In genomic region chr4:137795611-137796557, GRCm38 (mm10) we compare ENCODE assay signal across 9 mouse cellular contexts. TPM values are rescaled to one million over a fixed set of nuclear protein-coding genes. Genes with fewer than 3 reads are reported as not detected.
A peak's percentile ranks its signal among the peaks of the same experiment; 100 is the strongest.
DNase-seq lines count a peak whose midpoint lies in the region; ATAC-seq and TF ChIP-seq lines count a peak whose summit lies in the region.
"Had no signal": no experiment of that assay in that cellular context is flagged by ENCODE, and none has a peak within 500 bp of the region (broad histone marks: within the 10 kb centered on the region; RNA-seq: fewer than 3 reads in every experiment).

Gene Alpl (minus strand): TSS chr4:137796384.

- H3K36me3 ChIP-seq in embryonic facial prominence, embryonic 13.5 days, result no peaks in the 10 kb centered on the region
- no peaks in the 10 kb centered on the region for H3K36me3 ChIP-seq in heart, embryonic 12.5 days
- no peaks in the 10 kb centered on the region for H3K36me3 ChIP-seq in kidney, embryonic 16.5 days (ENCODE audit: insufficient read depth, low read length)
- no peaks in the 10 kb centered on the region for H3K36me3 ChIP-seq in liver, postnatal 0 days (replicated peaks; ENCODE audit: insufficient read depth, low read length)

- TF ChIP-seq CTCF in liver, postnatal 0 days (IDR thresholded peaks at IDR 0.05; ENCODE audit: low read depth), result peak; percentile 73

- under 1% methylated on average over 71 of the region's 78 CpGs for WGBS in embryonic facial prominence, embryonic 13.5 days
- 2% methylated on average over 78 of the region's 78 CpGs for WGBS in heart, embryonic 12.5 days
- WGBS in kidney, embryonic 16.5 days, result 1% methylated on average over 62 of the region's 78 CpGs
- 6% methylated on average over 50 of the region's 78 CpGs for WGBS in liver, postnatal 0 days (ENCODE audit: insufficient replicate concordance)

- peaks cover 19% of the 10 kb centered on the region for H3K27me3 ChIP-seq in embryonic facial prominence, embryonic 13.5 days
- H3K27me3 ChIP-seq in heart, embryonic 12.5 days (replicated peaks), result peaks cover 72% of the 10 kb centered on the region
- H3K27me3 ChIP-seq in kidney, embryonic 16.5 days (ENCODE audit: insufficient read depth, low read length), result peaks cover 20% of the 10 kb centered on the region
- peaks cover 22% of the 10 kb centered on the region for H3K27me3 ChIP-seq in liver, postnatal 0 days (ENCODE audit: insufficient read depth, low read length)

- peak; percentile 39 for DNase-seq in CD4-positive helper T cell, adult 2 months (ENCODE audit: low read depth, low spot score)
- DNase-seq in adrenal gland, postnatal 14 days, result peak; percentile 89
- peak; percentile 84 for DNase-seq in liver, postnatal 0 days
- peak; percentile 81 for DNase-seq in ovary, postnatal 36 days (ENCODE audit: low spot score)
- peak; percentile 67 for DNase-seq in thymus, postnatal 25 days

- peak within 1 kb of the TSS; percentile 70 for H3K9ac ChIP-seq in embryonic facial prominence, embryonic 13.5 days
- peak within 1 kb of the TSS; percentile 50; the same call in 1 of the 2 replicates for H3K9ac ChIP-seq in heart, embryonic 12.5 days
- H3K9ac ChIP-seq in kidney, embryonic 16.5 days (replicated peaks; ENCODE audit: low read length), result peak within 1 kb of the TSS; percentile 55
- peak within 1 kb of the TSS; percentile 65 for H3K9ac ChIP-seq in liver, postnatal 0 days (replicated peaks)

- no peaks in the 10 kb centered on the region for H3K9me3 ChIP-seq in embryonic facial prominence, embryonic 13.5 days
- H3K9me3 ChIP-seq in heart, embryonic 12.5 days (replicated peaks), result no peaks in the 10 kb centered on the region
- H3K9me3 ChIP-seq in kidney, embryonic 16.5 days (ENCODE audit: low read length), result no peaks in the 10 kb centered on the region
- H3K9me3 ChIP-seq in liver, postnatal 0 days (ENCODE audit: low read length), result no peaks in the 10 kb centered on the region

- peak within 1 kb of the TSS; percentile 87 for H3K4me2 ChIP-seq in embryonic facial prominence, embryonic 13.5 days
- H3K4me2 ChIP-seq in heart, embryonic 12.5 days, result peak within 1 kb of the TSS; percentile 94
- H3K4me2 ChIP-seq in kidney, embryonic 16.5 days (replicated peaks; ENCODE audit: low read depth, low read length), result peak within 1 kb of the TSS; percentile 88
- H3K4me2 ChIP-seq in liver, postnatal 0 days (ENCODE audit: low read depth, low read length), result peak within 1 kb of the TSS; percentile 73

- ATAC-seq in embryonic facial prominence, embryonic 13.5 days (ENCODE audit: insufficient number of reproducible peaks, insufficient read depth, low FRiP score, low TSS enrichment, low read depth), result peak; percentile 38; the same call in 1 of the 2 replicates
- ATAC-seq in heart, embryonic 12.5 days (ENCODE audit: insufficient number of reproducible peaks, low FRiP score), result peak; percentile 70
- ATAC-seq in kidney, embryonic 16.5 days (ENCODE audit: low FRiP score, low TSS enrichment), result peak; percentile 78
- peak; percentile 74 for ATAC-seq in liver, postnatal 0 days

- peak within 1 kb of the TSS; percentile 54 for H3K4me3 ChIP-seq in embryonic facial prominence, embryonic 13.5 days
- H3K4me3 ChIP-seq in heart, embryonic 12.5 days, result peak within 1 kb of the TSS; percentile 53
- peak within 1 kb of the TSS; percentile 53 for H3K4me3 ChIP-seq in kidney, embryonic 16.5 days (ENCODE audit: low read length)
- peak within 1 kb of the TSS; percentile 48 for H3K4me3 ChIP-seq in liver, postnatal 0 days (ENCODE audit: low read depth, low read length)

- peak within 1 kb of the TSS; percentile 92 for H3K27ac ChIP-seq in embryonic facial prominence, embryonic 13.5 days
- no peak within 1 kb of the TSS for H3K27ac ChIP-seq in heart, embryonic 12.5 days (ENCODE audit: poor library complexity, severe bottlenecking)
- H3K27ac ChIP-seq in kidney, embryonic 16.5 days (ENCODE audit: low read length), result no peak within 1 kb of the TSS
- peak within 1 kb of the TSS; percentile 42; the same call in 1 of the 2 replicates for H3K27ac ChIP-seq in liver, postnatal 0 days (ENCODE audit: low read depth)

- TF ChIP-seq EP300 in liver, postnatal 0 days (IDR thresholded peaks at IDR 0.05; ENCODE audit: low read depth), result no peak

- H3K4me1 ChIP-seq in embryonic facial prominence, embryonic 13.5 days, result peaks cover 63% of the 10 kb centered on the region
- H3K4me1 ChIP-seq in heart, embryonic 12.5 days (replicated peaks), result peaks cover 17% of the 10 kb centered on the region
- H3K4me1 ChIP-seq in kidney, embryonic 16.5 days (ENCODE audit: insufficient read depth, low read length), result peaks cover 8% of the 10 kb centered on the region
- peaks cover 8% of the 10 kb centered on the region; the same call in 1 of the 2 replicates for H3K4me1 ChIP-seq in liver, postnatal 0 days (ENCODE audit: insufficient read depth)

RNA-seq across cellular contexts. Expression of gene Alpl, which starts in this region (rescaled TPM):
- 16.5 and 19.0 TPM in 2 replicates for total RNA-seq in adrenal gland, postnatal 14 days (2021)
- 110 and 122 TPM in 2 replicates for polyA plus RNA-seq in embryonic facial prominence, embryonic 13.5 days (2015; fragmentation: Nextera tagmentation; extraction: Ambion mirVana)
- 1.7 and 2.2 TPM in 2 replicates for polyA plus RNA-seq in heart, embryonic 12.5 days (2016; fragmentation: Nextera tagmentation; extraction: Ambion mirVana)
- 19.2 and 19.3 TPM in 2 replicates for polyA plus RNA-seq in kidney, embryonic 16.5 days (2015; fragmentation: Nextera tagmentation; extraction: Ambion mirVana)
- polyA plus RNA-seq in liver, postnatal 0 days (2015; fragmentation: Nextera tagmentation; extraction: Ambion mirVana), result 14.7 and 18.7 TPM in 2 replicates
- total RNA-seq: common myeloid progenitor, adult 5-6 weeks had no signal

Comparison
In these comparisons a context has a peak if more than half of its experiments do, and no peak if none do; other contexts are left out.
1. DNase-seq: peak in every context shown above with its lines; median percentile 89 in adrenal gland, postnatal 14 days; 84 in liver, postnatal 0 days; 81 in ovary, postnatal 36 days; 67 in thymus, postnatal 25 days; 39 in CD4-positive helper T cell, adult 2 months.
2. H3K27ac ChIP-seq: peak in embryonic facial prominence, embryonic 13.5 days (single experiment) and liver, postnatal 0 days (single experiment); none in heart, embryonic 12.5 days (single experiment) and kidney, embryonic 16.5 days (single experiment).
3. Peak in every context shown above with its lines, with median percentiles within 50 percentile points of each other: ATAC-seq, H3K4me2 ChIP-seq, H3K4me3 ChIP-seq and H3K9ac ChIP-seq.